Mouse (Mus musculus) skeletal muscle tissue, postnatal 0 days (tissue): ENCODE results near the gene Ap5s1. TPM values are rescaled to one million over a fixed set of nuclear protein-coding genes. Genes with fewer than 3 reads are reported as not detected.

Experiments
- polyA plus RNA-seq: library from polyadenylated mRNA; unstranded; fragments of >200 nt; fragmentation: Nextera tagmentation; extraction: Ambion mirVana; gene quantifications from 2 replicates; pipeline ENCODE4 v1.2.1, GENCODE M21; 2015

Gene Ap5s1
- polyA plus RNA-seq, result 32.2 and 35.1 TPM in 2 replicates

GRCm38 (mm10) chr2:131206778-131207177, at the start of gene Ap5s1:
Gene Ap5s1, plus strand, starts transcription at chr2:131207078.

GRCm38 (mm10) chr2:131159938-131160581, 46.8 kb upstream of the Ap5s1 start, which contains the start of gene 1700037H04Rik:
Gene 1700037H04Rik, minus strand, starts transcription at chr2:131160081.

DNA sequence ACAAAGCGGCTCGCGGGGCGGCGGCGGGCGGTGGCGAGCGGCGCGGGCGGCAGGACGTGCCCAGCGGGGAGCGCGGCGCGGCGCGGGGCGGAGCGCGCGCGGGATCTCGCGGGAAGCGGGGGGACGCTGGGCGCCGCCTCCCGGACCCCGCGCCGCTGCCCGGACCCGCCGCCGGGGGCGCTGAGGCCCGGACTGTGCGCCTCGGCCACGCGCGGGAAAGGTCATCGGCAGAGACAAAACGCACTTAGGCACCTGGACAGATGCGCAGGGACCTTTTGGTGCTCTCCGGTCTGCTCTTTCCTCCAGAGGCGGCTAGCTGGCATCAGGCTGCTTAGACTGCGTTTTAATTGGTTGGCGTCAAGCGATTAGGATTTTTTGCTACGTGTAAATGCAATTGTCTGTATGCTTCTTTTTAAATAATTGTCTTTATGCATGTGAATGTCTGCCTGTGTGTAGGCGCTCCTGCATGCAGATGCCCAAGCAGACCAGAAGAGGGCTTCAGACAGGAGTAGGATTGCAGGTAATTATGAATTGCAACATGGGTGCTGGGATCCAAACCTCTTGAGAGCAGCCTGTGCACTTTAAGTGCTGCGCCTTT, 26.8 kb upstream of the Ap5s1 start, which contains the start of gene Cenpb:
Gene Cenpb, minus strand, starts transcription at position 78 of the 598 bp plus-strand sequence.

GRCm38 (mm10) chr2:131186771-131187601, 19.9 kb upstream of the Ap5s1 start, which contains the start of the genes Cdc25b and Spef1:
Gene Cdc25b, plus strand, starts transcription at chr2:131186949.
Gene Spef1, minus strand, starts transcription at chr2:131187282.

DNA sequence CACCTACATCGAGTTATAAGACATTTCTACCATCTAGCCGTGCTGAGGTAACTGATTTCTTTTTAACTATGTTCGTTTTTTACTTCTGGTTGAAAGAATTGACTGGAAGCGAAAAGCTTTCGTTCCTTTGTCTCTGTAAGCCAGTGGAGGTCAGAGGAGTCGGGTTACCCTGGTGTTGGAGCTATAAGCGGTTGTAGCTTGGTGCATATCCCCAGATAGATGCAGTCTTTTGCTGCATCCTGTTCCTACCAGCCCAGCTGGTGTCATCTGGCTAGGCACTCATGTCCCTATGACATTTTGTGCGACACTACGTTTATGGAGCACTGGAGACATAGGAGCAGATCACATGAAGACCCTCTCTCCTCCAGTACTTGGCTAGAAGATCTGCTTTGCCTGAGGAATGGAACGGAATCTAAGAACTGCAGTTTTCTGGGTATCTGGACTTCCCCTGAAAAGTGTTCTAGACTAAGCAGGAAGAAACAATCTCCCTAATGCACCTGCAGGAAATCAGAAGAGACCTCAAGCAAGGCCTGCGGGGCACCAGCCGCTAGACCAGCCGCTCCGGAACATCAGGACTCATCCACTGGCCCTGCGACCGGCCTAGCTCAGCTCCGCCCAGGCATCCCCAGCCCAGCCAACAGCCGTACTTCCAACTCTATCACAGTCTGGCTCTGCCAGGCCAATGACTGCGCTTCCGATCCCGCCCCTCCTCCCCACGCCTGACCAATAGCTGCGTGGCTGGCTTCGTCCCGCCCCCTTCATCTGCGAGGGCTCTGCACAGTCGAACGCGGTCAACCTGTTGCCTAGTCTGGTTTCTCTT, 26.6 kb downstream of the Ap5s1 start, which contains the start of gene Mavs:
Gene Mavs, plus strand, starts transcription at position 757 of the 820 bp plus-strand sequence.

DNA sequence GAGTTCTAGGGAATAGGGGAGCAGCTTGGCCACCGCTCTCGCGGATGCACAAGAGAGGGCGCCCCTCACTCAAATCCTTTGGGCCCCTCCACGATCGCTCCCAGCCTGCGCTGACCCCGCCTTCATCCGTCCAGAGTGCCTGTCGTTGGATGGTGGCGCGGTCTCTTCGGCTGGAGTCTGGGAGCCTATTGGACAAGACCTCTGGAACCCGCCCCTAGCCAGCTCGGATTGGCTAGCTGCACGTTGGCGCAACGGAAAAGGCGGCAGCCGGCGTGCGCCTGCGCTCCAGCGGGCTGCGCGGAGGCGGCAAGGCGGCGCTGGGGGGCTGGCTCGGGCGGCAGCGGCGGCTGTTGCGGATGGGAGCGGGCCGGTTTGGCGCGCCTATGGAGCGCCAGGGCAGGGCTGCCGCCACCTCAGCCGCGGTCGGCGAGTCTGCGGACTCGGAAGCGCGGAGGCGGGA, 55.4 kb downstream of the Ap5s1 start, which contains the start of gene Pank2:
Gene Pank2, plus strand, starts transcription at position 283 of the 460 bp plus-strand sequence.

Other genes starting within 250 kb of the Ap5s1 start
- gene Gfra4, start 164.0 kb upstream of the Ap5s1 start, polyA plus RNA-seq, result 5.9 and 6.8 TPM in 2 replicates
- 27.3 and 30.0 TPM in 2 replicates for gene Adam33, start 143.3 kb upstream of the Ap5s1 start, polyA plus RNA-seq
- gene Siglec1, start 120.3 kb upstream of the Ap5s1 start, polyA plus RNA-seq, result 1.5 and 2.1 TPM in 2 replicates
- 6.5 and 7.7 TPM in 2 replicates for gene Hspa12b, start 79.8 kb upstream of the Ap5s1 start, polyA plus RNA-seq
- gene Gm11037, start 73.6 kb upstream of the Ap5s1 start, polyA plus RNA-seq, result not detected in 2 replicates
- gene 1700037H04Rik, start 47.0 kb upstream of the Ap5s1 start, polyA plus RNA-seq, result 20.5 and 21.1 TPM in 2 replicates
- gene Cenpb, start 27.0 kb upstream of the Ap5s1 start, polyA plus RNA-seq, result 9.9 and 10.1 TPM in 2 replicates
- gene Cdc25b, start 20.1 kb upstream of the Ap5s1 start, polyA plus RNA-seq, result 14.7 and 16.5 TPM in 2 replicates
- 1.6 and 1.7 TPM in 2 replicates for gene Spef1, start 19.8 kb upstream of the Ap5s1 start, polyA plus RNA-seq
- 18.0 TPM in 2 replicates for gene Mavs, start 27.0 kb downstream of the Ap5s1 start, polyA plus RNA-seq
- 19.6 and 24.9 TPM in 2 replicates for gene Pank2, start 55.4 kb downstream of the Ap5s1 start, polyA plus RNA-seq
- 1.6 and 2.1 TPM in 2 replicates for gene Rnf24, start 145.8 kb downstream of the Ap5s1 start, polyA plus RNA-seq